Mouse (Mus musculus) kidney, postnatal 25 days (tissue): ENCODE data around the gene Prune1.

Source experiments
- DNase-seq, 2 experiments: peaks; one replicate each; pipeline ENCODE4 v3.0.0; 2021; ENCODE audit warnings: mixed read lengths in 2 of 2

The Prune1 gene

GRCm38 (mm10) chr3:95281216-95282126 is at the start of gene Prune1, which contains the start of gene Mindy1:
Gene Prune1, minus strand, starts transcription at chr3:95282076.
Gene Mindy1, plus strand, starts transcription at chr3:95281345.
- peak; percentile 99 for DNase-seq

DNA sequence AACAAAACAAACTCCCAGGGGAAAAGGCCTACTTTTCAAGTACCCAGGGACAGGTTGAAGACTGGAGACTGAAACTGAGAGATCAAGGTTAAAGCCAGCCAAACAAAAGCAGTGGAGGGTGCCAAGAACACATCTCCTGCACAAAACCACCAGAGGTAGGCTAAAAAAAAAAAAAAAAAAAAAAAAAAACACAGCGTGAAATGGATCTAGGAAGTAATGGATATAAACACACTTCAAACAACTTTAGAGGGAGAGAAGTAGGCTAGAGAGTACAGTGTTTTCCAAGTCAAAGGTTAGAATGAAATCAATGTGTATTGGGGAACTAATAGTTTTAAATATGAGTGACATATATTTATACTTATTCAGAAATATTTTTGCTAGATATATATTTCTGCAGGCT is 49.7 kb upstream of the Prune1 start:
- no peak for DNase-seq

DNA sequence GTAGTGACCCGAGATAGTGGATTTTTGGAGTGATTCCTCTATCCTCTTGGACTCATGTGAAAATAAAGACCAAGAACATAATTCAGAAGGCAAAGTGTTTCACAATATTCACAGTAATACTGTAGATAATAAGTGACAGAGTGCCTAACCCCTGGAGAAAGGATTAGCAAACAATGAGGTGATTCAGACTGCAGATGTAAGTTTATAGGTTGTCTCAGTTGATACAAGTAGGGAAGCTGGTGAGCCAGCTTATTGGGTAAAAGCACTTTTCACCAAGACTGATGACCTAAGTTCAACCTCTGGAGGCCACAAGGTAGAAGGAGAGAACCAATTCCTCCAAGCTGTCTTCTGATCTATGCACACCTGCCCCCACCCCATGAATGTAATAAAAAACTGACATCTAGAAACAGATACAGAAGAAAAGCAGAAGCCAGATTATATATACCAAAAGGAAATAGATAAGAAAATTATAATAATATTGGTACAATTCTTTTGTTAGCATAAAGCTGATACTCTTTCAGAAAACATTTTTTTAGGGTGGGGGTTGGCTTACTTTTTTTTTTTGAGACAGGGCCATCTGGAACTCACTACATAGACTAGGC is 47.0 kb upstream of the Prune1 start:
- no peak for DNase-seq

DNA sequence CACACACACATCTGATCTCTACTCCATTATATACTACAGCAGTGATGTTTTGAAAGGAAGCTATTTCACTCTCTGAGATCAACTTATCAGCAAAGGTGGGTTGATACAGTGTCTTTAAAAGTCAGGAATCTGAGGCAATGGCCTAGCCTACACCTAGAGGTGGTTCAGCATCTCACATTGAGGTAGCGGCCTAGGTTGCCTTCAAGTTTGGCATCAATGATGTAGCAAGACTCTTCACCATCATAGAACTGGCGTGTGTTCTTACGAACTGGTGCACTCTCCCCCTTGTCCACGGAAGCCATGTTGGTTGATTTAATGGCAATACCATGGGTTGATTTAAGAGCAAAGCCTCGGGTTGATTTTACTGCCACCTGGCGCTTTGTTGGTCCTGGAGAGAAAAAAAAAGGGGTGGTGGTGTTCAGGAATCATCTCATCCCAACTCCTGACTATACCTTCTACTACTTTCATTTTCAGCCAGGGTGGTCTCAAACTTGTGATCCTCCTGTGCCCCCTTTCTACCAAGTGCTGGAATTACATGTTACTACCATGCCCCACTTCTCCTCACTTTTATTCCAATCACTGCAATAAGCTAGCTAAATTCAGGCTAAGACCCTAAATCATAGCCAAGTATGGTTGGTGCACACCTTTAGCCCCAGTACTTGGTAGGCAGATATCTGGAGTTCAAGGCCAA is 42.7 kb upstream of the Prune1 start:
- no peak for DNase-seq

- no peak for DNase-seq
These were observed 41.6 kb upstream of the Prune1 start for GRCm38 (mm10) chr3:95323429-95323828.

GRCm38 (mm10) chr3:95319701-95320625 is 38.1 kb upstream of the Prune1 start:
- DNase-seq: no peak

DNA sequence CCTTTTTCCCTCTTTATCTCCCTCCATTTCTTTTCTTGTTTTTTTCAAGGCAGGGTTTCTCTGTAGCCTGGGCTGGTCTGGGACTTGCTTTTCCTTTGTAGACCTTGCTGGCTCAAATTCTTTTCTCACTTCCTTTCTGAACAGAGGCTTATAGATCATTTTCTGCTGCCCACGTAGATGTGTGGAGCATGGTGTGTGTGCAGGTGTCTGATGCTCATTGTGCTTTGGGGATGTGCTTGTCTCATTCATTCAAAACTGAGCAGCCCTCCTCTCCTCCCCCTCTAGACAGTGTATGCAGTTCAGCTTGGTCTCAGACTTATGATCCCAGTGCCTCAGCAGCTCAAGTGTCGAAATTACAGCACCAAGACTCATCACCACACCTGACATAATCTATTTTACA is 37.2 kb upstream of the Prune1 start:
- no peak for DNase-seq

DNA sequence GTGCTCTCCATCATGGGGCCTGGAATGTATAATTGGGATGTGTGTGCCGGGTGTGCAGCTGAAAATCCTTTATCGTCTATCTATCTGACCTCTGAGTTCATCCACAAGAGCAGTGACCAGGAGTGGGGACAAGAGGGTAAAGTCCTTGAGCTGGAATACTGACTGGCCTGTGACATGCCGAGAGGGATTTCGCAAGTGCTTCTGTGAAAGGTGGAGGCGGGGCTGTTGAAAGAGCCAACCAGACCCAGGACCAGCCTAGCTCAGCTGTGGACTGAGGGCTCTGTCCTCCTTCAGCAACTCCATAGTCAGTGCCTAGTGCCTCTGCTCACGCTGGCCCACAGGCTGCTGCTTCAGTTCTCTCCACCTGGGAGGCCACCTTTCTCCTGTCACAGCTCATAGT is 36.7 kb upstream of the Prune1 start:
- peak; percentile 85 to 94 for DNase-seq

GRCm38 (mm10) chr3:95317414-95318080 is 35.7 kb upstream of the Prune1 start:
- DNase-seq: peak; percentile 74 to 87

- peak in 1 of 2 experiments; percentile 23 for DNase-seq
These were observed 34.1 kb upstream of the Prune1 start for GRCm38 (mm10) chr3:95315844-95316550.

GRCm38 (mm10) chr3:95315094-95315843 is 33.4 kb upstream of the Prune1 start:
- DNase-seq: peak; percentile 91 to 96

GRCm38 (mm10) chr3:95314486-95315093 is 32.7 kb upstream of the Prune1 start, which contains the start of gene Cers2:
Gene Cers2, plus strand, starts transcription at chr3:95314791.
- DNase-seq: no peak

- DNase-seq: no peak
These were observed 32.2 kb upstream of the Prune1 start for GRCm38 (mm10) chr3:95314075-95314474.

DNA sequence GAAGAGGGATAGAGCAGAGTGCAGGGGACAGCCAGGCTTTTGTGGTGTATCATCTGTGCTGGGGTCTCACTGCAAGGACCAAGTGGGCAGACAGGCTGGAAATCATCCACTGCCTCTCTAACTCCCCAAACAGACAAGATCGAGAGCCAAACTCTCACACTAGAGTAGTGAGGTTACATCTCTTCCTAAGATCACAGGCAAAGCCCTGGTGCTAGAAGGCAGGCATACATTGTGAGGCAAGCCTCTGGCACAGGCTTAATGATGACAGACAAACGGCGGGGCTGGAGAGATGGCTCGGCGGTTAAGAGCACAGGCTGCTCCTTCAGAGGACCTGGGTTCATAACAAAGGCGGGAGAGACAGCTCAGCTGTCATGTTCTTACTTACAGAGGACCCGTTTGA is 31.6 kb upstream of the Prune1 start:
- DNase-seq: peak in 1 of 2 experiments; percentile 26

- peak in 1 of 2 experiments; percentile 35 for DNase-seq
These were observed 30.7 kb upstream of the Prune1 start for GRCm38 (mm10) chr3:95312623-95313022.

DNA sequence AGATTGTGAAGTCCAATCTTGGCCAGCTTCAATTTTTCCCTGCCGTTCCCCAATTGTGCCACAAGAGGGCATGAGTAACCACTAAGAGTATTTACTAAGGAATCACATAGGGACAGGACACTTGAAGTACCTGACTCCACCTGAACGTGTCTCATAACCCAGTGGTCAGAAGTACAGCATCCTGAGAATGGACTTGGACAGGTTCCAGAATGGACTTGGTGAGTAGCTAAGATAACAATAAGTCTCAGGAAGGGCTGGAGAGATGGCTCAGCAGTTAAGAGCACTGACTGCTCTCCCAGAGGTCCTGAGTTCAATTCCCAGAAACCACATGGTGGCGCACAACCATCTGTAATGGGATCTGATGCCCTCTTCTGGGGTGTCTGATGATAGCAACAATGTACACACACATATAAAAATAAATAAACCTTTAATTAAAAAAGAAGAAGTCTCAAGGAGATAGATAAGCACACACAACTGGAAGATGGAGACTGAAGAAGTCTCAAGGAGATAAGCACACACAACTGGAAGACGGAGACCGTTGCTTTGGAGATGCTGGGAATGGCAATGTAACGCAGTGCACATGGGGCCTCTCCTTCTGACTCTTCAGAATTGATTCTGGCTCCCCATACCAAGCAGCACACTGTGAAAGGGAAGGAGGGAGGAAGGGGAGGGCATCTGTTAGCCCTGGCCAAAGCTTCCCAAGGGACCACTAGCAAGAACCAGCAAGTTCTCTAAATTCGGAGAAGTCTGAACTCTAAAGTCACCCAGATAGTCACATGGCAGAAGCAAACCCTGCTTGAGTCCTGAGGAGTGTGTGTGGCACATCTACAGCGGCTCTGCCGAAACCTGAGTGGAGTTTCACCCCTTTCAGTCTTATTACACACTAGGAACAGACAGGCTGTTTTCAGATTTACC is 29.3 kb upstream of the Prune1 start:
- peak; percentile 76 to 82 for DNase-seq

- DNase-seq: peak in 1 of 2 experiments; percentile 8
These were observed 28.6 kb upstream of the Prune1 start for GRCm38 (mm10) chr3:95310496-95310895.

GRCm38 (mm10) chr3:95307100-95307499 is 25.2 kb upstream of the Prune1 start, which contains the start of gene Anxa9:
Gene Anxa9, minus strand, starts transcription at chr3:95307176.
- peak in 1 of 2 experiments; percentile 48 for DNase-seq
